Mouse (Mus musculus) adrenal gland, adult 10 weeks (tissue): ENCODE data around the gene Cilp. TPM values are rescaled to one million over a fixed set of nuclear protein-coding genes. Genes with fewer than 3 reads are reported as not detected.

ENCODE experiments used
- polyA plus RNA-seq: library from polyadenylated mRNA; stranded (reverse); fragments of 350-450 nt; fragmentation: Illumina TruSeq; extraction: RNeasy Lipid Tissue Mini Kit (QIAGEN cat#74804); gene quantifications from one replicate; pipeline ENCODE4 v1.2.3, GENCODE M21; 2014; ENCODE audit warnings: low read depth, low replicate concordance

The Cilp gene
- polyA plus RNA-seq, result 2.6 TPM

GRCm38 (mm10) chr9:65264959-65265358 is at the start of gene Cilp:
TSS of gene Cilp (plus strand) at chr9:65265180.

DNA sequence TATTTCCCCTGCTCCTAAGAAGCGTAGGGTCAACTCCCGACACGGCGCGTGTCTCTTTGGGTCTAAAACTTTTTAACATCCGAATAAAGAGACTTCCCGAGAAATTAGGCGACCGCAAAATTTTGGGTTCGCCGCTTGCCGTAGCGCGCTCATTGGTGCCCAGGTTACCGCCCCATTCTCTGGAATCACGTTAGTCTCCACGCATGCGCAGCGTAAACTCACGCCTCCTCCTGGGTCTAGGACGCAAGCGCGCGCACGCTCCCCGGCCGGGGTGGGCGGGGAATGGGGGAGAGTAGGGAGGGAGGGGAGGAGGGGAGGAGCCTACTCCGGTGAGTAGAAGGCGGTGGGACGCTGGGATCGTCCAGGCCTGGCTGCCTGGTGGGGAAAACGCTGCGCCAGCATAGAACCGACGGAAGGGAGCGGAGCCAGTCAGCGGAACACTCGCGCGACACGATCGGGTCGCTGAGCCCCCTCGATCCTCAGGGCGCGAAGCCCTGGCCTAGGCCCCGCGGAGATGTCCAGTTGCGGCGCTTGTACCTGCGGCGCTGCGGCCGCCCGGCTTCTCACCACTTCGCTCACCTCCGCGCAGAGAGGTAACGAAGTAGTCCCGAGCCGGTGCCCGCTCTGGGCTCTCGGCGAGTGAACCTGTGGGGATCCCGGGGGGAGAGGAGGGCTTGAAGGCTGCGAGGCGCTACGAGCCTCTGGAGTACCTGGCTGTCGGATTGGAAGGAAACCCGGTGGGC is 29.2 kb downstream of the Cilp start, which contains the start of gene Clpx:
TSS of gene Clpx (plus strand) at position 288 of the 743 bp plus-strand sequence.

Other genes with a start within 250 kb of the Cilp start
- 840 TPM for gene Hacd3, start 243.5 kb upstream of the Cilp start, polyA plus RNA-seq
- 216 TPM for gene Dpp8, start 232.8 kb upstream of the Cilp start, polyA plus RNA-seq
- gene Igdcc4, start 163.7 kb upstream of the Cilp start, polyA plus RNA-seq, result 19.7 TPM
- not detected for gene Igdcc3, start 124.0 kb upstream of the Cilp start, polyA plus RNA-seq
- 11.4 TPM for gene Parp16, start 69.8 kb upstream of the Cilp start, polyA plus RNA-seq
- gene Clpx, start 29.1 kb downstream of the Cilp start, polyA plus RNA-seq, result 179 TPM
- 10.5 TPM for gene Pdcd7, start 80.9 kb downstream of the Cilp start, polyA plus RNA-seq
- gene Ubap1l, start 95.9 kb downstream of the Cilp start, polyA plus RNA-seq, result 1.2 TPM
- 0.29 TPM for gene Kbtbd13, start 126.5 kb downstream of the Cilp start, polyA plus RNA-seq
- 3.7 TPM for gene Rasl12, start 133.3 kb downstream of the Cilp start, polyA plus RNA-seq
- gene Slc51b, start 157.8 kb downstream of the Cilp start, polyA plus RNA-seq, result not detected
- 13.8 TPM for gene Mtfmt, start 170.6 kb downstream of the Cilp start, polyA plus RNA-seq
- 137 TPM for gene Spg21, start 195.8 kb downstream of the Cilp start, polyA plus RNA-seq